Mouse (Mus musculus) retina, postnatal 7 days (tissue): ENCODE data around the gene Syngr3.
"Not testable (repeated sequence)": the region's sequence is repeated elsewhere in the genome, so short reads cannot be mapped to it uniquely, and the experiment has no call there.

Source experiments
- DNase-seq: peaks from one replicate; pipeline ENCODE4 v3.0.0-alpha.2; 2012; ENCODE audit warnings: low read depth, low spot score

Gene Syngr3

DNA sequence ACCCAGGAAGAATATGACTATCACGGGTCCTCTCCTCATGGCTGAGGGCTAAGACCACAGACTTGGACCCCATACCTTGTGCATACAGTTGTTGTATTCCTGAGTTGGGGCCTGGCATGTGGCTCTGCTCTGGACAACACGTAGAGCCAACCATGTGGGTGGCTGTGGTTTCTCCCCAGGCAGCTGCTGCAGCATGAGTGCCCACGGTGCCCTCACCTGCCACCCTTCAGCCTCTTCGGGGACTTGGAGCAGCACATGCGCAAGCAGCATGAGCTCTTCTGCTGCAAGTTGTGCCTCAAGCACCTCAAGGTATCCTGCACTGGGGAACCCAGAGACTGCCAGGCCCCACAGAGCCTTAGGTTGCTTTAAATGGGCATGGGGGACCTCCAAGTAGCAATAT is 12.9 kb downstream of the Syngr3 start:
- DNase-seq = no peak

DNA sequence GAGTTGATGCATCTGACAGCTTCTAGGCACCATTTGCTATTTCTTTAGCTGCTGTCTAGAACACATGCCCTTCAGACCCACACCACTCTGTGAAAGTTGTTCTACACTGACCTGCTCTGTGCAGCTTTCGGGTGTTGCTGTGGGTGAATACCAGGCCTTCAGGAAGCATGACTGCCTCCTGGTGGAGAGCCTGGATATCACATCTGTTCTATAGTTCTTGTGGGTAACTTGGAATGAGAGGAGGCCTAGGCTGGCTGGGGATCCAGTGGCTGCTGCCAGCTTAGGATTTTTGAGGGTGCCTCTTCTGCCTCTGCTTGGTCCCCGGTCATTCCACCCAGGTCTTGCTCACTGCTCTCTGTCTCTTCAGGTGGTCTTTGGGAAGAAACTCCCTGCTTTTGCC is 13.6 kb downstream of the Syngr3 start:
- peak; percentile 56 for DNase-seq

DNA sequence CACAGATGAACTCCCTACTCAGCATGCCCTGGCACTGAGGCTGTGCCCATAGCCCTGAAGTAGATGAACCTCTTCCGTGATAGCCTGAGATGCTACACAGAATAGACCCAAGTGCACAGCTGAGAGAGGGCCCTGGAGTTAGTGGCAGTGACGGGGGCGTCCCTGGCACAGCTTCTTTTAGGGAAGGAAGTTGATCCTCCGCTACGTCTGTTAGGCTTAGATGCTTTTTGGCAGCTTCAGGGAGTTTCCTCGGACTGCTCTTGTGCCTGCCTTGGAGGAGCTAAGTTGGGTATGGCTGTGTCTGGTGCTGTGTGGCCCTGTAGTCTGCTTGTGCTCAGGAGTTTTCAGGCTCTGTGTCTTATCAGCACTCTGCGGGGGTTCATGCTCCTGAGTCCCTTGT is 15.5 kb downstream of the Syngr3 start:
- no peak for DNase-seq

DNA sequence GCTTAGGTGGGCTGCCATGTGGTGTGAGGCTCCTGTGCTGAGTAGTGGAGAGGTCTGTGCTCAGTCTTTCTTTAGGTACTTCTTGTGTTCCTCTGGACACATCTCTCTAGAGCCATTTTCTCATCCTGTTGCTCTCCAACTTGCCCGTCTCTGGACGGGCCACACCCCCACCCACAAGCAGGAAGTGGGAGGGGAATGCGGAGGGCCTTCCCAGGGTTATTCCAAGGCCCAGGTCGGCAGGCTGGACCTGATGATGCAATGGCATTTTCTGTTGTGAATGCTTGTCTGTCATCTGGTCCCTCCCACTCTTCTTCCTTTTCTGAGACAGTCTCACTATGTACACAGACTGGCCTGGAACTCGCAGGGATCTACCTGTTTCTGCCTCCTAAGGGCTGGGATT is 17.6 kb downstream of the Syngr3 start:
- no peak for DNase-seq

DNA sequence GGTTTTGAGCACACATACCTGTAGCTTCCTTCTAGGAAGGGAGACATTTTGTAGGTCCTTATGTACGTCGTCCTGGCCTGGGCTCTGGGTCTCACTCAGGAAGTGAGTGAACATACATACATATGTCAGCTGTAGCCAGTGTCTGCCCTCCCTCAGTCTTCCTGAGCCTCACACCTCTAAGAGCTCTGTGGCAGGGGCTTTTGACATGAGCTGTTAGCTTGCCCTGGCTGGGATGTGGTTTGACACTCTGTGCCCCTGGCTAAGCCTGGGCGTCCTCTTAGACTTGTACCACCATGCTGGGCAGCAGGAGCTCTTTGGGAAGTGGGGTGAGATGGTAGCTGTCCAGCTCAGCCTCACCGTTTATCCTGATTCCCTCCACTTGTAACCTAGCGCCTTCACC is 18.4 kb downstream of the Syngr3 start:
- DNase-seq = no peak

DNA sequence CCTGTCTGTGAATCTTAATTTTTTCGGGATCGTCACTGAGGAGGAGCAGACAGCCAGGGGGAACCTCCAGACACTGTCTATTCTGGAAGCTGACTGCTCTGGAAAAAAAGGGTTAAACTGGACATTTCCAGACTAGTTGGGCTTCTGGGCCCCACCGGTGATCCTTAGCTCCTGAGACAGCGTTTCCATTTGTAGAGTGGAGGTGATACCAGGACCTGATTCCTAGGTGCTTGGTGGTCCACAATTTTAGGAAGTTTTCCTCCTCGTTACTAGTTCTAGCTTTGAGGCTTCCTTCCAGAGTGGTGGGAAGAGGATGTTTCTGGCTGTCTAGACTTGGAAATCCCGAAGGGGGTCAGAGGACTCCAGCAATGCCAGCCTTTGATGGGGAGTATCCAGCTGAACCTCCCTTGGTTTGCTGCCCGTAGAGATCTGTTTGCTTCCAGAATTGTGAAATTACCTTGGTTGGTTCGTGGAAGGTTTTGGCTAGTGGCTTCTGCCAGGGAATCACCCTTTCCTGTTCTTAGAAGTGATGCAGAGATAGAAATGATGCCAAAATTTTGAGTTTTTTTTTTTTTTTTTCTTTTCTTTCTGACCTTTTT is 19.4 kb downstream of the Syngr3 start:
- DNase-seq = no peak

DNA sequence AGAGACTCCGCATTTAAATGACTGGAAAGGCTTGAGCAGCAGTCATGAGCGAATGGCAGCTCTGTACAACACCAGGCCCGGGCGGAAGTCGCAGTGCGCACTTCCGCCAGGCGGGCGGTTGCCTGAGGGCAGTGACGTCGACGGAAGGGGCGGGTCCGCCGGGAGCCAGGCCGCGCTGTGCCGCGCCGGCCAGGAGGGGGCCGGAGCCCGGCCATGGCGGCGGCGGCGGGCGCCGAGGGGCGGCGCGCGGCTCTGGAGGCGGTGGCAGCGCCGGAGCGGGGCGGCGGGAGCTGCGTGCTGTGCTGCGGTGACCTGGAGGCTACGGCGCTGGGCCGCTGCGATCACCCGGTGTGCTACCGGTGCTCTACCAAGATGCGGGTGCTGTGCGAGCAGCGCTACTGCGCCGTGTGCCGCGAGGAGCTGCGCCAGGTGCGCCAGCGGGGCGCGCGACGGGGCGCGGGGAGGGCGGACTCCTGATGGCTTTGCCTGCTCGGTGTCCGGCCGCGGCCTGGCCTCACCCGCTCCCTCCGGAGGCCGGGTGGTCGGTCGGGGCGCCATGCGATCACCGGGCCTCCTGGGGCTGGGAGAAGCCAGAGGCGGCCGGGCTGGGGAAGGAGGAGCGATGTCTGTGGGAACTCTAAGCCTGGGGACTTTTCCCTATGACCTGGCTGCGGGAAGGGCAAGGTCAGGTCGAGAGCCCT is 20.1 kb downstream of the Syngr3 start, which contains the start of gene Zfp598:
Gene Zfp598, plus strand, starts transcription at position 143 of the 701 bp plus-strand sequence.
- DNase-seq = peak; percentile 89

DNA sequence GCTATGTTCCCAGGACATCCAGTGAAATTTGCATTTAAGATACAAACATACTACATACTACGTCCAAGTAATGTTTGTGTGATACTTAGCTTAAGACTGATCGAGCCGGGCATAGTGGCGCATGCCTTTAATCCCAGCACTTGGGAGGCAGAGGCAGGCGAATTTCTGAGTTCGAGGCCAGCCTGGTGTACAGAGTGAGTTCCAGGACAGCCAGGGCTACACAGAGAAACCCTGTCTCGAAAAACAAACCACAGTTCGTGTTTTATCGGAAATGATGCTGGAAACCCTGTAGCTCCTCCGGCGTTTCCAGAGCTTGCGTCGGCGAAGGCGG is 20.6 kb downstream of the Syngr3 start:
- not testable (repeated sequence) for DNase-seq

DNA sequence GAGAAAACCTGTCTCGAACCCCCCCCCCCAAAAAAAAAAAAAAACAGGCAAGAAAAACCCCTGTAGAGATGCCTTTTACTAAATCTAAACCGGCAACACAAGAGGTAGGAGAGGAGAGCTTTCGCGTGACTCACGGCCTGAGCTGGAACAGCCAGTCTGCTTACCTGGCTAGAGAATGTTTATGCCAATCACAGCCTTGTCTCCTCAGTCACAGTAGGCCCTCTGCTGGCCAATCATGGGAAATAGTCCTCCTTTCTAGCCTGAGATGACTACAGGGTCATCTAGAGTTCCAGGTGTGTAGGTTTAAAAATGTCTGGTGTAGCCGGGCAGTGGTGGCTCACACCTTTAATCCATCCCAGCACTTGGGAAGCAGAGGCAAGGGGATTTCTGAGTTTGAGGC is 22.3 kb downstream of the Syngr3 start:
- peak; percentile 50 for DNase-seq

DNA sequence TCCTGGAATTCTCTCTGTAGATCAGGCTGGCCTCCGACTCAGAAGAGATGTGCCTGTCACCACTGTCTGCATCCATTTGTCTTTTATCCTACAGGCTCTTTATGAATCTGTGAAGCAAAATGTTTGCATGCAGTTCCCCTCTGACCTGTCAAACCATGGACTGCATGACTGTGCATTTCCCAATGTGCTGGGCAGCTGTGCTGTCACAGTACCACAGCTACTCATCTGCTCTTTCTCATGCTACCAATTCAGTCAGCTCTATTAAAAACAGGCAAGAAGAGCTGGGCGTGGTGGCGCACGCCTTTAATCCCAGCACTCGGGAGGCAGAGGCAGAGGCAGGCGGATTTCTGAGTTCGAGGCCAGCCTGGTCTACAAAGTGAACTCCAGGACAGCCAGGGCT is 22.7 kb downstream of the Syngr3 start:
- DNase-seq = not testable (repeated sequence)

DNA sequence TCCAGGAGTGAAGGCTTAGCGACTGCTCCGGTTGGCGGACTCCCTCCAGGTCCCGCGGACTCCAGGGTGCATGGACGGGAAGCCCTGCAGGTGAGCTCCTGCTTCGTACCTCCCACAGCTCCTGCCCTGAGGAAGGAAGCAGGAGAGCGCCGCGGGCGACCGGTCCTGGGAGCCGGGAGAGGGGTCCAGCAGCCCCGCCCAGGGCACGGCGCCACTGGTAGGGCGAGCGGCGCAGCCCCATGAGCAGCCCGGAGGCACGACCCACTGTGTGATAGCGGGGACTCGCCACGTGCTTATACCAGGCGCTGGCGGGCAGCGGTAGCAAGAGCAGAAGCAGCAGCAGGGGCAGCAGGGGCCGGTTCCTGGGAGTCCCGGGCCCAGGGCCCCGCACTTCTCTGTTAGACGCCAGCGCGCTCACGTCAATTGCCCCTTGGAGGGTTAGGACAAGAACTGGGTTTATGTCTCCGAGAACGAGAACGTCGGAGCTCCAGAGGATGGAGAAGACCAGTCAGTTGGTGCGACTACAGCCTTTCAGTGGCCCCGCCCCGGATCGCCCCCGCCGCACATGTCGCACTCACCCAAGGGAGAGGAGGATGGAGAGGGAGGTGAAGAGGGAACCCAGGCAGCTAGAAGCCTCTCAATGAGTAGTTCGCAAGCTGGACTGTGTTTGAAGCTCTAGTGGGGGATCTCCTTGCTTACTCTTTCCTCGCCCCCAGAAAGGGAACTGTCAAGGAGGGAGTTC is 31.6 kb downstream of the Syngr3 start, which contains the start of gene Npw:
Gene Npw, minus strand, starts transcription at position 441 of the 742 bp plus-strand sequence.
- DNase-seq = no peak

DNA sequence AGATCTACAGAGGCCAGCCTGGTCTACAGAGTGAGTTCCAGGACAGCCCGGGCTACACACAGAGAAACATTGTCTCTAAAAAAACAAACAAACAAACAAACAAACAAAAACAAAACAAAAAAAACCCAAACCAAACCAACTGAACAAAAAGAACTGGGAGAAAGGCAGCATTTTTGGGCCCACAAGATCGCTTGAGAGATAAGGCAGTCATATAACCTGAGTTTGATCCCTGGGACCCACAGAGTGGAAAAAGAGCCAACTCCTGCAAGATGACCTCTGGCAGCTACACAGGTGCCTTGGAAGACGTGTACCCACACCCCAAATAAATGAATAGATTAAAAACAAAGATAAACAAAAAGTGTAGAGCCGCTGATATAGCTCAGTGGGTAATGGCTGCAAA is 34.8 kb downstream of the Syngr3 start:
- DNase-seq = no peak

DNA sequence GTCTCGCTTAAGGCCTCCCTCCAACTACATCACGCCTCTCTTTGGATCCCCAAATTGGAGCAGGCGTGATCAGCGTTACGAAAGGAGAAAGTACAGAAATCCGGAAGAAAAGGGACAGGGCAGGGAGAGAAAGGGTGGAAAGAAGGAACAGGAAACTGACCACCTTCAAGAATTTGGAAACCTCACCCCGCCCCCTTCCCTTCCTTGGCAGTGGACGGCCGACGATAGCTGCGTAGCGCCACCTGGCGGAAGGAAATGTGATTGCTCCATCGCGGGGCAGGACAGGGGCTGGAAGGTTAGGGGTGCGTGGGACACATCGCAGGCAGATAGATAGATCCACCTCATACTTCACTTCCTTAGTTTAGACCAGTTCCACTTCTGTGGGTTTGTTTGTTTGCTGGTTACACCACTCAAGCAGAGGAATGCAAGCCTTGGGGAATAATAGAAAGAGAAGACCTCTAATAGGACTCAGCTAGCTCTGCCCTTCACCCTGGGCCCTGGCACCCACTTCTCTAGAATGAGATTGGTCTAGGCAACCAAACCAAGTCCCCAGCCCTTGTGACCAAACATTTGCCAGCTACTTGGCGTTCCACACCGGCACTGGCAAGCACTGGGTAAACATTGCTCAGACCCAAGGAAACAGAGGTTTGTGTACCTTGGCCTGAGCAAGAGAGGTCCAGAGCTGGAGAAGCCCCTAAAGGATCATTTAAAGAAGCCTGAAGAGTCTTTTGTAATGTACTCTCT is 35.6 kb downstream of the Syngr3 start:
- peak; percentile 60 for DNase-seq

DNA sequence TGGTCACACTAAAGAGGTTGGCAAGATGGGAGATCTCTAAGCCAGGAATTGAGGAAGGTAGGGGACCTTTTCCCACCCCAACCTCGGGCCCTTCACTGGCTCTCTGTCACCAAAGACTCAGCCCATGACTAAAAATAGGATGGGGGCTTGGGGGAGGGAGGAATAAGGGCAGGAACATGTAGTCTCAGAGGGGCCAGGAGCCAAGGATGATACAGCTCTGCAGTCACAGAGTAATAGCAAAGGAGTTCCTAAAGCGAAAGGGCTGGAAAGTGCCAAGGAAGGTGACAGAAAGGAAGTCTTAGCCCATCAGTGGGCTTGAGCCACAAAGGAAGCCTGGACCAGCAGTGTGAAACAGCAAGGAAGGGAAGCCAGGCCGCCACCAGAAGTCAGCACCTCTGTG is 37.9 kb downstream of the Syngr3 start:
- no peak for DNase-seq

DNA sequence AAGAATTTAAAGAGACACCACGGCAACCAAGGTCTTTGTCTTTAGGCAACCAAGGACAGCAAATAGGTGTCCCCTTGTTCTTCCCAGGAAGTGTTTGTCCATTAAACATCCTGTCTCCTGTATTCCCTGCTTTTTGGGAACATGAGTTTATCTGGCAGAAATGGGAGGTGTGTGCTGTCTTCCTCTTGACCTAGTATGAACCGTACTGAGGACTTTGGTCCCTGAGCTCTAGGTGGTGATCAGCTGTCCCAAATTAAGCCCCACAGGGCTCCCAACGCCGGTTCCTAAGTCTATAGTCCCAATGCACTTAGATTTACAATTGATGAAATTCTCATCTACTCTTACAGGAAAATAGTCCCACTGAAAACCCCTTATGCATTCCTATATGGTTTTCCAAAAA is 39.0 kb downstream of the Syngr3 start:
- no peak for DNase-seq

DNA sequence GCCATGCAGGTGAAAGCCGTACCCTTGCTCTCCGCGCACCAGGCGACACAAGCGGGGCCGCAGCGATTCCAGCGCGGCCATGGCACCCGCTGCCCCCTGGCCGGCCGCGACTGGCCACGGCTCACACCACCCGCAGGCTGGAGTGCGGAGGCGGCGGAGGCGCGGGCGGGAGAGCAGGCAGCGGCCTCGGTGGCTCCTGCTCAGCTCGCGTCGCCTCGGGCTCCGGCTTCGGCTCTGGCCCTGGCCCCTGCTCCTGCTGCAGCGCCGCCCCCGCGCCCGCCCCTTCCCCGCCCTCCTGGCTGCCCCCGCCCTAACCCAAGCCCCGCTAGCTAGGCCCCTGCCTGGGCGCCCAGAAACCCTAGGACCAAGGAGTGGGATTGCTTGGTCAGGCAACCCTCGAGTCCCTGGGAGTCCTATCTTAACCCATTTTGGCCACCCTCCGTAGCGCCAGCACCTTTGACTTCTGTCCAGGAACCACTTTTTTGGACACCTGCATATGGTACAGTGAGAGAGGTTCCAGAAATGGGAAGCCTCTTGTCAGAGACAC is 39.6 kb downstream of the Syngr3 start, which contains the start of gene Slc9a3r2:
Gene Slc9a3r2, minus strand, starts transcription at position 258 of the 547 bp plus-strand sequence.
- no peak for DNase-seq

DNA sequence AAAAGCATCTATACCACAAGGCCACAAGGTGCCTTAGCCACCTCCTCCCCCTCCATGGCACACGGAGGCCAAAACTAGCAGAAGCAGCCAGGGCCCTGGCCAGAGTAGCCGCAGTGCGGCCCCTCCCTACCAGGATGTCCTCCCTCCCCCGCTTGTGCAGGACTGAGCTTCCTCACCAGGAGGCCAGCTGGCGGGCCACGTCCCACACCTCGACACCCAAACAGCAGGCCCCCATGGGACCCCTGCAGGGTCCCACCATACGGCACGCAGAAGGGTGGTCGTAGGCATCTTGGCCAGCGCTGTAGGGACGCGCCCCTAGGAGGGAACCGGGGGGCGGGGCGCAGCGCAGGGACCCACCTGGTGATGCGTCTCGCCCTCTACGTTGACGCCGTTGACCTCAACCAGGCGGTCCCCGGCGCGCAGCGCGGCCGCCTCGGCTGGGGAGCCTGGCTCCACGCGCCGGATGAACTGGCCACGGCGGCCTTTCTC is 40.1 kb downstream of the Syngr3 start:
- no peak for DNase-seq

DNA sequence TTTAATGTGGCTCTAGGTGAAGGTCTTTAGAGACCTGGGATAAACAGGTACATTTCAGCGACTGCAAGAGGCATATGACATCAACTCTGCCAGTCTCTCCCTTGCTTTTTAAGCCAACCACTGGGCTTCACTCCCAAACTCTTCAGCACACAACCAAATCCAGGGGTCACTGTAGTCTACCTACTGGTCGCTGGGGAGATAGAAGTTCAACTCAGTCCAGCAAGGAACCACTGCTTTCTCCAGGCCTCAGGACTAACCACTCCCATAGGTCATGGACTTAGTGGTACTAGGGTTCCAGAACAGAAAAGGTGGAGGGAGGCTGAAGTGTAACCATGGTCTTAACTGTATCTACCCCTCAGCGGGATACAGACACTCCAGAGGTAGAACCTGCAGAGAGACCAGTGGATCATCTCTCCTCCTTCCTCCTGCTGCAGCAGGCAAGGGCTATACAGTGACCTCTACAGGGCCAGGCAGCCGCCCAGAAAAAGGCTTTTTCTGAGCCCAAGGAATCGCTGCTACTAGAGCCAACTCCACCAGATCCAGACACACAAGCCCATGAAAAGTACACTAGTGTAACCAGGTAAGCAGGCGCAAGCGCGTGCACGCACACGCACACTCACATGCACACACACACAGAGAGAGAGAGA is 40.9 kb downstream of the Syngr3 start:
- no peak for DNase-seq

DNA sequence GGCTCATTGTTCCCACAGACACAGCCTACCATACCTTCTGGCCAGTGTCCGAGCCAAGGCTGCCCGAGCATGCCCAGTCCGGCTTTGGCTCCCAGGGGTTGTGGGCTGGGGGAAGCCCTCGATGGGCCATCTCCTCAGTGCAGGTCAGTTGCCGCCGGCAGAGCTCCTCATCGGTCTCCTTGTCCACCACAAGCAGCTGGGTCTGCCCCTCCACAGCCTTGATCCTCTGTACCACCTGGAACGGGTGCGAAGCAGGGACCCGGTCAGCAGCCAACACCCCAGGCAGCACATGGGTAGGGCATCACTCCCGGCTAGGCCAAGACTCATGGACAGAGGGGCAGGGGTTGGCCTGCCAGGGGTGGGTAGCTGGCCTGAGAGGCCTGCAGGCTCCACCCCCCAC is 42.3 kb downstream of the Syngr3 start:
- no peak for DNase-seq

DNA sequence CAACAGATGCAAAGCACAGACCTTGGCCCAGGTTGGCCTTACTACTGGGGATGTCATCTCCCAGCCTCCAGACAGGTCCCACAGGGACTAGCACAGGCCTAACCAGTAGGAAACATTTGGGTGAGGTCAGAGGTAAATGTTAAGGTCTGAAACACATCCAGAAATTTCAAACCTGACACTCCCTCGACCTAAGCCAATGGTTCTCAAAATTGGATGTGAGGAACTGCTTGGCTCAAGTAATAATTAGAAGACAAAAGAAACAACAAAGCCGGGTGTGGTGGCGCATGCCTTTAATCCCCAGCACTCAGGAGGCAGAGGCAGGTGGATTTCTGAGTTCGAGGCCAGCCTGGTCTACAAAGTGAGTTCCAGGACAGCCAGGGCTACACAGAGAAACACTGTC is 43.4 kb downstream of the Syngr3 start:
- no peak for DNase-seq

DNA sequence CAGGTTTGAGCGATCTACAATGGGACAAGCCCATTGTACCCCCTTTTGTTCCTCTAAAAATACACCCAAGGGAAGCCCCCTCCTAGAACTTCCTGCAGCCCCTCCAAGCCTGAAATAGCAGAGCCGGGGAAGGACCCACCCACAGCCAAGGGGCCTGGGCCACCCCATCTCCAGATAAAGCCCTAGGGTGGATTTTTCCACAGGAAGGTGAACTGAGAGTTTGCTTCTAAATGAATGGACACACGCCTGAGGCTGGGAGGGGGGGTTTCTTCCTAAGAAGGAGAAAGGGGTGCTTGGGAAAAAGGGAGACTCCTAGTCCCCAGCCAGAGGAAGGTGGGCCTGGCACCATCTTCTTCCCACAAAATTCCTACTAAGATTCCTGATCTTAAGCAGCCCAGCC is 43.8 kb downstream of the Syngr3 start:
- DNase-seq = no peak
